In genomic region chr7:27604661-27605348, GRCm38 (mm10) we compare ENCODE assay signal across 8 mouse cellular contexts. TPM values are rescaled to one million over a fixed set of nuclear protein-coding genes. Genes with fewer than 3 reads are reported as not detected.
A peak's percentile ranks its signal among the peaks of the same experiment; 100 is the strongest.
DNase-seq lines count a peak whose midpoint lies in the region; ATAC-seq and TF ChIP-seq lines count a peak whose summit lies in the region.

No protein-coding gene starts in this region.

- ATAC-seq in hindbrain, embryonic 12.5 days (ENCODE audit: low FRiP score), result no peak
- ATAC-seq in hindbrain, embryonic 11.5 days (ENCODE audit: low FRiP score), result no peak
- ATAC-seq in hindbrain, embryonic 16.5 days, result no peak

- TF ChIP-seq POLR2A in brain, embryonic 14.5 days (IDR thresholded peaks at IDR 0.05; ENCODE audit: borderline replicate concordance, extremely low read depth, insufficient read depth, insufficient read length, poor library complexity, severe bottlenecking), result no peak

- 41% methylated on average over 5 of the region's 5 CpGs for WGBS in hindbrain, embryonic 12.5 days
- 47% methylated on average over 5 of the region's 5 CpGs for WGBS in hindbrain, embryonic 11.5 days
- 35% methylated on average over 5 of the region's 5 CpGs for WGBS in hindbrain, embryonic 16.5 days

- peaks cover 15% of the 10 kb centered on the region for H3K36me3 ChIP-seq in hindbrain, embryonic 12.5 days
- H3K36me3 ChIP-seq in hindbrain, embryonic 11.5 days (ENCODE audit: control insufficient read depth, insufficient read depth, low read length), result no peaks in the 10 kb centered on the region
- H3K36me3 ChIP-seq in hindbrain, embryonic 16.5 days (ENCODE audit: control insufficient read depth, insufficient read depth, low read length), result no peaks in the 10 kb centered on the region

- no peak overlapping the region for H3K9ac ChIP-seq in hindbrain, embryonic 12.5 days
- no peak overlapping the region for H3K9ac ChIP-seq in hindbrain, embryonic 11.5 days (ENCODE audit: low read depth, low read length)
- peak overlapping the region; percentile 33; the same call in 1 of the 2 replicates for H3K9ac ChIP-seq in hindbrain, embryonic 16.5 days (ENCODE audit: low read depth, low read length)

- no peak for DNase-seq in hindbrain, embryonic 11.5 days (ENCODE audit: low spot score)
- peak; percentile 36 for DNase-seq in MN1 (ENCODE audit: low spot score)
- DNase-seq in brain, embryonic 14.5 days (ENCODE audit: low read depth), result peak; percentile 45
- no peak for DNase-seq in frontal cortex, postnatal 36 days (ENCODE audit: low spot score in 2 of 2)
- DNase-seq in spleen, adult 12 weeks (ENCODE audit: low spot score), result no peak
- DNase-seq in urinary bladder, postnatal 10 days (ENCODE audit: low spot score), result no peak

- peaks cover 58% of the 10 kb centered on the region for H3K4me1 ChIP-seq in hindbrain, embryonic 12.5 days
- H3K4me1 ChIP-seq in hindbrain, embryonic 11.5 days (replicated peaks; ENCODE audit: control insufficient read depth, insufficient read depth, low read length), result peaks cover 9% of the 10 kb centered on the region; the same call in 1 of the 2 replicates
- peaks cover 52% of the 10 kb centered on the region for H3K4me1 ChIP-seq in hindbrain, embryonic 16.5 days (ENCODE audit: control insufficient read depth, insufficient read depth, low read depth, low read length)

- TF ChIP-seq CTCF in brain, embryonic 14.5 days (IDR thresholded peaks at IDR 0.05; ENCODE audit: borderline replicate concordance, extremely low read depth, insufficient read depth, insufficient read length), result no peak

- 0 out of 2 replicates have a peak overlapping the region, but pooled peaks have one; percentile 4 for H3K27ac ChIP-seq in hindbrain, embryonic 12.5 days
- no peak overlapping the region for H3K27ac ChIP-seq in hindbrain, embryonic 11.5 days (ENCODE audit: low read depth, low read length)
- H3K27ac ChIP-seq in hindbrain, embryonic 16.5 days (ENCODE audit: low read depth, low read length), result peak overlapping the region; percentile 77

- H3K4me3 ChIP-seq in hindbrain, embryonic 12.5 days, result no peak overlapping the region
- H3K4me3 ChIP-seq in hindbrain, embryonic 11.5 days (ENCODE audit: low read depth, low read length), result no peak overlapping the region
- H3K4me3 ChIP-seq in hindbrain, embryonic 16.5 days (ENCODE audit: low read length), result no peak overlapping the region

- H3K9me3 ChIP-seq in hindbrain, embryonic 12.5 days (replicated peaks), result no peaks in the 10 kb centered on the region
- H3K9me3 ChIP-seq in hindbrain, embryonic 11.5 days (ENCODE audit: control insufficient read depth, low read length), result no peaks in the 10 kb centered on the region
- no peaks in the 10 kb centered on the region for H3K9me3 ChIP-seq in hindbrain, embryonic 16.5 days (ENCODE audit: control insufficient read depth, low read length)

- H3K27me3 ChIP-seq in hindbrain, embryonic 12.5 days, result no peaks in the 10 kb centered on the region
- no peaks in the 10 kb centered on the region for H3K27me3 ChIP-seq in hindbrain, embryonic 11.5 days (ENCODE audit: control insufficient read depth, insufficient read depth, low read length)
- no peaks in the 10 kb centered on the region for H3K27me3 ChIP-seq in hindbrain, embryonic 16.5 days (replicated peaks; ENCODE audit: control insufficient read depth, insufficient read depth, low read length)

- no peak overlapping the region for H3K4me2 ChIP-seq in hindbrain, embryonic 12.5 days (replicated peaks)
- no peak overlapping the region for H3K4me2 ChIP-seq in hindbrain, embryonic 11.5 days (replicated peaks; ENCODE audit: low read depth, low read length)
- H3K4me2 ChIP-seq in hindbrain, embryonic 16.5 days (ENCODE audit: low read length), result no peak overlapping the region

RNA-seq across cellular contexts. Expression of gene Akt2, which starts 13.5 kb away (rescaled TPM):
- 85.0 and 90.5 TPM in 2 replicates for polyA plus RNA-seq in hindbrain, embryonic 12.5 days (2016; fragmentation: Nextera tagmentation; extraction: Ambion mirVana)
- 67.5 and 71.7 TPM in 2 replicates for polyA plus RNA-seq in hindbrain, embryonic 11.5 days (2014; fragmentation: Nextera tagmentation; extraction: Ambion mirVana)
- polyA plus RNA-seq in brain, embryonic 14.5 days (2012; rRNA removed), result 74.2 and 78.8 TPM in 2 replicates
- polyA plus RNA-seq in hindbrain, embryonic 16.5 days (2015; fragmentation: Nextera tagmentation; extraction: Ambion mirVana), result 63.0 and 72.9 TPM in 2 replicates

RNA-seq across cellular contexts. Expression of gene Ttc9b, which starts 48.9 kb away (rescaled TPM):
- polyA plus RNA-seq in hindbrain, embryonic 12.5 days (2016; fragmentation: Nextera tagmentation; extraction: Ambion mirVana), result 19.7 and 20.4 TPM in 2 replicates
- polyA plus RNA-seq in hindbrain, embryonic 11.5 days (2014; fragmentation: Nextera tagmentation; extraction: Ambion mirVana), result 11.2 and 13.4 TPM in 2 replicates
- 57.7 and 64.6 TPM in 2 replicates for polyA plus RNA-seq in brain, embryonic 14.5 days (2012; rRNA removed)
- polyA plus RNA-seq in hindbrain, embryonic 16.5 days (2015; fragmentation: Nextera tagmentation; extraction: Ambion mirVana), result 86.2 and 99.1 TPM in 2 replicates

RNA-seq across cellular contexts. Expression of gene 2310022A10Rik, which starts 51.8 kb away (rescaled TPM):
- polyA plus RNA-seq in hindbrain, embryonic 12.5 days (2016; fragmentation: Nextera tagmentation; extraction: Ambion mirVana), result 35.0 and 35.4 TPM in 2 replicates
- 22.4 and 24.5 TPM in 2 replicates for polyA plus RNA-seq in hindbrain, embryonic 11.5 days (2014; fragmentation: Nextera tagmentation; extraction: Ambion mirVana)
- 42.8 and 52.7 TPM in 2 replicates for polyA plus RNA-seq in brain, embryonic 14.5 days (2012; rRNA removed)
- 33.7 and 35.7 TPM in 2 replicates for polyA plus RNA-seq in hindbrain, embryonic 16.5 days (2015; fragmentation: Nextera tagmentation; extraction: Ambion mirVana)

RNA-seq across cellular contexts. Expression of gene Pld3, which starts 51.8 kb away (rescaled TPM):
- polyA plus RNA-seq in hindbrain, embryonic 12.5 days (2016; fragmentation: Nextera tagmentation; extraction: Ambion mirVana), result 93.9 and 104 TPM in 2 replicates
- polyA plus RNA-seq in hindbrain, embryonic 11.5 days (2014; fragmentation: Nextera tagmentation; extraction: Ambion mirVana), result 72.1 and 72.9 TPM in 2 replicates
- polyA plus RNA-seq in brain, embryonic 14.5 days (2012; rRNA removed), result 192 and 200 TPM in 2 replicates
- 231 and 263 TPM in 2 replicates for polyA plus RNA-seq in hindbrain, embryonic 16.5 days (2015; fragmentation: Nextera tagmentation; extraction: Ambion mirVana)

Comparison
In these comparisons a context has a peak if more than half of its experiments do, and no peak if none do; other contexts are left out.
1. DNase-seq: peak in MN1 (single experiment) and brain, embryonic 14.5 days (single experiment); none in hindbrain, embryonic 11.5 days (single experiment), frontal cortex, postnatal 36 days (0 of 2), spleen, adult 12 weeks (single experiment) and urinary bladder, postnatal 10 days (single experiment).